Mouse (Mus musculus) embryonic fibroblast, embryonic 13.5 days (primary cell): ENCODE data around the gene Pkn1.

ENCODE experiments used
- CTCF ChIP-seq: IDR thresholded peaks from 2 replicates; pipeline ENCODE4 v1.5.1; 2011; ENCODE audit warnings: mild to moderate bottlenecking, control low read depth, low read length, moderate library complexity, borderline replicate concordance; ENCODE audit not compliant: insufficient read depth
- POLR2A ChIP-seq: IDR thresholded peaks from 2 replicates; pipeline ENCODE4 v1.6.1; 2011; ENCODE audit warnings: low read depth, mild to moderate bottlenecking, control low read depth, low read length, moderate library complexity

- TF ChIP-seq CTCF (no peak), POLR2A (no peak; the same call in 1 of the 2 replicates)
Measured at GRCm38 (mm10) chr8:83714676-83715030, 15.7 kb upstream of the Pkn1 start.
